Mouse (Mus musculus) liver, adult 2 months (tissue): ENCODE data around the gene Dock1.

ENCODE experiments used
- CTCF ChIP-seq: fragments of 200-500 bp; IDR thresholded peaks from 2 replicates; pipeline ENCODE4 v1.5.1; 2011; ENCODE audit warnings: low read depth, low read length, control low read depth
- POLR2A ChIP-seq: fragments of 200-500 bp; IDR thresholded peaks from 2 replicates; pipeline ENCODE4 v1.6.1; 2011; ENCODE audit warnings: low read length, control low read depth; ENCODE audit not compliant: insufficient read depth; ENCODE audit errors: extremely low read depth

GRCm38 (mm10) chr7:134690806-134691205 lies 20.4 kb downstream of the Dock1 start:
- TF ChIP-seq POLR2A (no peak), CTCF (no peak)
